Mouse (Mus musculus): ENCODE results near the gene D130043K22Rik. TPM values are rescaled to one million over a fixed set of nuclear protein-coding genes. Genes with fewer than 3 reads are reported as not detected.

D130043K22Rik gene
- polyA plus RNA-seq, 2 experiments, result 0.06 to 0.11 TPM

DNA sequence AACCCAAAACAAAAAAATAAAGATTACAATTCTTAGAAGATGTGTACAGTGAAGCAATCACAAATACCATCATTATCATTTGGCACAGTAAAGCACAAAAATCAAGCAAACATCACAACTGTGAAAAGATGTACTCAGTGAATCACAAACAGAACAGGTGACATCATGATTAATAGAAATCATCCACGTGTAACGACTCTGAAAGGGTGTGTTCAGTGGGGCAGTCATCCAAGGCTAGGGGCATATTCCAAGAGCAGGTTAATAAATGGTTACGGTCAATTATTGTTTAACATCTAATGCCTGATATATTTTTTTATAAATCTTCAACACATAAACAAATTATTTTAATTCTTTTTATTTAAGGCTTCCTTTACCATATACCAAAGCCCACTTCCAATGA lies 47.6 kb downstream of the D130043K22Rik start:
- ATAC-seq (ENCODE audit: insufficient read depth) (no peak), DNase-seq (ENCODE audit: low read depth in 3 of 3, low spot score in 3 of 3) (no peak)
- Histone ChIP-seq H3K9ac (replicated peaks) (no peak overlapping the region), H3K27me3 (ENCODE audit: control insufficient read depth, insufficient read depth, low read length) (no peaks in the 10 kb centered on the region), H3K36me3 (replicated peaks; ENCODE audit: control insufficient read depth, insufficient read depth, low read depth) (no peaks in the 10 kb centered on the region), H3K4me3 (ENCODE audit: insufficient read depth in 1 of 2, low read depth in 2 of 2, low read length in 2 of 2) (no peak overlapping the region), H3K4me2 (ENCODE audit: low read depth) (no peak overlapping the region), H3K27ac (no peak overlapping the region), H3K4me1 (replicated peaks; ENCODE audit: control insufficient read depth in 2 of 2, insufficient read depth in 2 of 2, low read length in 1 of 2) (no peaks in the 10 kb centered on the region), H3K9me3 (ENCODE audit: control insufficient read depth, low read length) (no peaks in the 10 kb centered on the region)
- TF ChIP-seq CTCF (IDR thresholded peaks at IDR 0.05; ENCODE audit: low read depth), result no peak
- TF ChIP-seq EP300 (IDR thresholded peaks at IDR 0.05; ENCODE audit: low read depth), result no peak
- WGBS (ENCODE audit: insufficient replicate concordance), result 64% methylated on average over 3 of the region's 3 CpGs

DNA sequence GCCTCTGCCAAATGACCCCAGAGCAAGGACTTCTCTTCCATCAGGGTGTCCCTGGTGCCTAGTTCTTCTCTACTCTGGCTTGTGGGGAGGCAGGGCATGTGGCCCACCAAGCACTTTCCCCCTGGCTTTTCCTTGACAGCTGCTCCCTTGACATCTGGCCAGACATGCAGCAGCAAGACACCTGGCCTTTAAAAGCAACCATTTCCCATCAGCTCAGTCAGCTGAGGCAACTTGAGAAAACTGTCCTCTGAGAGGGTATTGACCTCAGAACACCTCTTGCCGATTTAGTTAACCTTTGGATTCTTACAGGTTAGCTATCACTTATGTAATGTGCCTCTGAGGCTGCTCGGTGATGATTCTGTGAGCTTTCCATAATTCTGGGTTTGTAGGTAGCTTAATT lies 48.9 kb downstream of the D130043K22Rik start:
- DNase-seq (ENCODE audit: low read depth in 3 of 3, low spot score in 3 of 3), result no peak
- Histone ChIP-seq H3K27ac (no peak overlapping the region), H3K4me1 (replicated peaks; ENCODE audit: control insufficient read depth in 2 of 2, insufficient read depth in 2 of 2, low read length in 1 of 2) (no peaks in the 10 kb centered on the region), H3K4me2 (ENCODE audit: low read depth) (no peak overlapping the region), H3K4me3 (ENCODE audit: insufficient read depth in 1 of 2, low read depth in 2 of 2, low read length in 2 of 2) (no peak overlapping the region), H3K36me3 (replicated peaks; ENCODE audit: control insufficient read depth, insufficient read depth, low read depth) (no peaks in the 10 kb centered on the region), H3K9ac (replicated peaks) (no peak overlapping the region), H3K9me3 (ENCODE audit: control insufficient read depth, low read length) (no peaks in the 10 kb centered on the region), H3K27me3 (ENCODE audit: control insufficient read depth, insufficient read depth, low read length) (no peaks in the 10 kb centered on the region)
- TF ChIP-seq EP300 (IDR thresholded peaks at IDR 0.05; ENCODE audit: low read depth), result no peak
- no peak for TF ChIP-seq CTCF (IDR thresholded peaks at IDR 0.05; ENCODE audit: low read depth)
- 57% methylated on average over 2 of the region's 2 CpGs for WGBS (ENCODE audit: insufficient replicate concordance)
- ATAC-seq (ENCODE audit: insufficient read depth), result no peak

DNA sequence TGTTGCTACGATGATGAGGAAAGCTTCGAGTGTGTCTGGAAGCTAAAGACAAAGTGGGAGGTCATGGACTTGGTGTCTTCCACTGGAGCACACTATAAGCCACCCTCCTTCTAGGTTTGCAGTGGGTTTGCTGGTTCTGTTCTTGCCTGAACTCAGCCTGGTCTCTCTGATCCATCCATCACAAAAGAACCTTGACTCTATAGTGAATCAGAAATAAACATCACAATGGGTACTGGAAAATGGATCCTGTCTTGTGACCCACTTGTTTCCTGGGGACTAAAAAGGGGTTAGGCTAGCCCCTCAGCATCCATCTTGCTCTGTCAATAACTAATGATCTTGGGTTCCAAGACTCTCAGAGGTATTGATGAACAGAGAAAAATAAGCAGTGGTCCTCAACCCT lies 57.0 kb downstream of the D130043K22Rik start:
- H3K9ac ChIP-seq (replicated peaks), result no peak overlapping the region
- no peak overlapping the region for H3K27ac ChIP-seq
- ATAC-seq (ENCODE audit: insufficient read depth) (no peak), DNase-seq (ENCODE audit: low read depth in 3 of 3, low spot score in 3 of 3) (no peak)
- H3K27me3 ChIP-seq (ENCODE audit: control insufficient read depth, insufficient read depth, low read length), result no peaks in the 10 kb centered on the region
- no peak overlapping the region for H3K4me2 ChIP-seq (ENCODE audit: low read depth)
- no peaks in the 10 kb centered on the region for H3K9me3 ChIP-seq (ENCODE audit: control insufficient read depth, low read length)
- TF ChIP-seq CTCF (IDR thresholded peaks at IDR 0.05; ENCODE audit: low read depth) (no peak), EP300 (IDR thresholded peaks at IDR 0.05; ENCODE audit: low read depth) (no peak)
- no peaks in the 10 kb centered on the region for H3K36me3 ChIP-seq (replicated peaks; ENCODE audit: control insufficient read depth, insufficient read depth, low read depth)
- WGBS (ENCODE audit: insufficient replicate concordance), result 70% methylated on average over 2 of the region's 2 CpGs
- no peaks in the 10 kb centered on the region for H3K4me1 ChIP-seq (replicated peaks; ENCODE audit: control insufficient read depth in 2 of 2, insufficient read depth in 2 of 2, low read length in 1 of 2)
- H3K4me3 ChIP-seq (ENCODE audit: insufficient read depth in 1 of 2, low read depth in 2 of 2, low read length in 2 of 2), result no peak overlapping the region

- H3K9me3 ChIP-seq (ENCODE audit: control insufficient read depth, low read length), result no peaks in the 10 kb centered on the region
- H3K4me1 ChIP-seq (replicated peaks; ENCODE audit: control insufficient read depth in 2 of 2, insufficient read depth in 2 of 2, low read length in 1 of 2), result no peaks in the 10 kb centered on the region
- no peak overlapping the region for H3K4me2 ChIP-seq (ENCODE audit: low read depth)
- H3K9ac ChIP-seq (replicated peaks), result no peak overlapping the region
- ATAC-seq (ENCODE audit: insufficient read depth) (no peak), DNase-seq (ENCODE audit: low read depth in 3 of 3, low spot score in 3 of 3) (no peak)
- no peaks in the 10 kb centered on the region for H3K27me3 ChIP-seq (ENCODE audit: control insufficient read depth, insufficient read depth, low read length)
- H3K4me3 ChIP-seq (ENCODE audit: insufficient read depth in 1 of 2, low read depth in 2 of 2, low read length in 2 of 2), result no peak overlapping the region
- WGBS (ENCODE audit: insufficient replicate concordance), result 55% methylated on average over 6 of the region's 6 CpGs
- H3K36me3 ChIP-seq (replicated peaks; ENCODE audit: control insufficient read depth, insufficient read depth, low read depth), result no peaks in the 10 kb centered on the region
- H3K27ac ChIP-seq, result no peak overlapping the region
- TF ChIP-seq CTCF (IDR thresholded peaks at IDR 0.05; ENCODE audit: low read depth) (no peak), EP300 (IDR thresholded peaks at IDR 0.05; ENCODE audit: low read depth) (no peak)
Measured at GRCm38 (mm10) chr13:24903412-24903811, 58.5 kb downstream of the D130043K22Rik start.

- no peak for TF ChIP-seq CTCF (IDR thresholded peaks at IDR 0.05; ENCODE audit: low read depth)
- TF ChIP-seq EP300 (IDR thresholded peaks at IDR 0.05; ENCODE audit: low read depth), result no peak
- ATAC-seq (ENCODE audit: insufficient read depth), result no peak
- Histone ChIP-seq H3K4me2 (ENCODE audit: low read depth) (no peak overlapping the region), H3K4me3 (ENCODE audit: insufficient read depth in 1 of 2, low read depth in 2 of 2, low read length in 2 of 2) (no peak overlapping the region), H3K9ac (replicated peaks) (no peak overlapping the region), H3K27me3 (ENCODE audit: control insufficient read depth, insufficient read depth, low read length) (no peaks in the 10 kb centered on the region), H3K9me3 (ENCODE audit: control insufficient read depth, low read length) (no peaks in the 10 kb centered on the region), H3K36me3 (replicated peaks; ENCODE audit: control insufficient read depth, insufficient read depth, low read depth) (no peaks in the 10 kb centered on the region), H3K27ac (no peak overlapping the region), H3K4me1 (replicated peaks; ENCODE audit: control insufficient read depth in 2 of 2, insufficient read depth in 2 of 2, low read length in 1 of 2) (no peaks in the 10 kb centered on the region)
- no peak for DNase-seq (ENCODE audit: low read depth in 3 of 3, low spot score in 3 of 3)
- WGBS (ENCODE audit: insufficient replicate concordance), result 70% methylated on average over 12 of the region's 12 CpGs
Measured at GRCm38 (mm10) chr13:24905422-24905821, 60.5 kb downstream of the D130043K22Rik start.

All from liver, embryonic 14.5 days (tissue).